Mouse (Mus musculus): Measurements from ENCODE around the gene Tmem19. TPM values are rescaled to one million over a fixed set of nuclear protein-coding genes. Genes with fewer than 3 reads are reported as not detected.

The Tmem19 gene
- 72.5 TPM for polyA plus RNA-seq (2017; shearing (Covaris generic))

DNA sequence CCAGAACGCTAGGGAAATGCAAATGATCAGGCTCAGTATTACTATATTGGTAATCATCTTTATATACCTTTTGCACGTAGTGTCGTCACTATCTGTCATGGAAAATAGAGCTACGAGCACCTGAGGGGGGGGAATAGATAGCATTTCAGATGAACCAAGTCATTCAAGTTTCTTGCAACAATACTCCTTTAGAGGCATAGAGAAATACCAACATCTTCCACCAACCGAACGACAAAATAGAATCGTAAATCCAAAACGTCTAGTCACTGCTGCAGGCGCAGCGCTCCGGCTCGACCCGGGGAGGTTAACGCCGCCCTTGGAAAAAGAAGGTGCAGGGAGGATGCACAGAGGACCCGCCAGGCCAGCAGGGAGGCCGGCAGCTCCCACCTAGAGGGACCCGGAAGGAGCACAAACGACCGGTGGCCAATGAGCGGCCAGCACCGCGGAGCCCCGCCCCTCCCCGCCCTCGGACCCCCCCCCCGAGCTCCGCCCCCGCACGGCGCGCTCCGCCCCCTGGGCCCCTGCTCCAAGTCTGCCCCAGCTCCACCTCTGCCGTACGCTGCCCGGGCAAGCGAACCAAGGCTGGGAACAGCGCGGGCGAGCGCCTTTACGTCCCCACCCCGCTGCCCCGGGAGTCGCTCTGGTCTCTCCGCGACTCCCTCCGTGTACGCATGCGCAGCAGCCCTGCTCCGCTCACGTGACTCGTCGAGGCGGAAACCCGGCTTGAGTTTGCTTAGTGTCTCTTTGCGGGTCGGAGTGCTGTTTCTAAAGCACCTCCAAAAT lies at the start of gene Tmem19:
TSS of gene Tmem19 (minus strand) at position 662 of the 783 bp plus-strand sequence.

DNA sequence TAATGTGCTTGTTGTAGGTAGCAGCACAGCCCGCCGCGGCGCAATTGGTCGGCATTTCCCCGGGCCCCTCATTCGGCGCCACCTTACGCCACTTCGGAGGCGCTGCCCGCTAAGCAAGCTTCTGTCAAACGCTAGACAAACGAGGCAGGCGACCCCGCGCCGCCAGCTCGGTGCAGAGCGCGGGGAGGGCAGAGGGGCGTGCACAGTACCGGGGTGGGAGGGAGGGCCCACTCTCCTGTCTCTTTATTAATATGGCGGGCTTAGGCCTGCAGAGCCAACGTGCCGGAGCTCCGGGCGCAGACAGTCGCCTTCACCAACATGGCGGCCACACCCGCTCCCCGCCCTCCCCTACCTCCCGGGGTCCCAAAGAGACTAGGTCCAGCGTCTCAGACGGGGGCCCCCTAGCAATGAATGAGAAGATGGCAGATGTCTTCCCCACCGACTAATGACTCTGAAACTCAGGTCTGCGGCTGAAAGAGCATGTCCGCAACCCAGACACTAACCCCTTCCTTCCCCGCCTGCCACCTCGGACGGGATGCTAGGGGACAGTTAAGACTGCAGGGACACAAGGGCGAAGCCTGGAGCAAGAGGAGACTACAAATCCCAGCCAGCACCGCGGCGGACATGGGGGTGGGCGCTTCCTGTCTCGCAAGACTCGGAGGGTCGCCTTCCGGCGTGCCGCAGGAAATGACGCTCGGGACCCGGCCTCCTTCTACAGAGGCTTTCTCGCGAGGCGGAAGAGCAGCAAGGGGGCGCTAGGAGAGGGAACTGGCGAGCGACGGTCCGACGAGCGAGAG lies 22.1 kb upstream of the Tmem19 start, which contains the start of the genes Thap2 and Zfc3h1:
TSS of gene Thap2 (minus strand) at position 223 of the 797 bp plus-strand sequence.
TSS of gene Zfc3h1 (plus strand) at position 739 of the 797 bp plus-strand sequence.

GRCm38 (mm10) chr10:115315473-115316171 lies 46.7 kb downstream of the Tmem19 start, which contains the start of gene Rab21:
Gene Rab21 (minus strand): TSS chr10:115315594.

Other genes with a start within 250 kb of the Tmem19 start
- not detected for gene Tph2, start 177.5 kb downstream of the Tmem19 start, polyA plus RNA-seq (2017; shearing (Covaris generic))
- 140 TPM for gene Tbc1d15, start 111.0 kb downstream of the Tmem19 start, polyA plus RNA-seq (2017; shearing (Covaris generic))
- gene Rab21, start 46.9 kb downstream of the Tmem19 start, polyA plus RNA-seq (2017; shearing (Covaris generic)), result 4.2 TPM
- 17.4 TPM for gene Thap2, start 21.9 kb upstream of the Tmem19 start, polyA plus RNA-seq (2017; shearing (Covaris generic))
- gene Zfc3h1, start 22.5 kb upstream of the Tmem19 start, polyA plus RNA-seq (2017; shearing (Covaris generic)), result 27.7 TPM
- not detected for gene A930009A15Rik, start 207.5 kb upstream of the Tmem19 start, polyA plus RNA-seq (2017; shearing (Covaris generic))
- not detected for gene Lgr5, start 225.3 kb upstream of the Tmem19 start, polyA plus RNA-seq (2017; shearing (Covaris generic))